Mouse (Mus musculus): ENCODE measurements around the gene Olfr1036. TPM values are rescaled to one million over a fixed set of nuclear protein-coding genes. Genes with fewer than 3 reads are reported as not detected.

The Olfr1036 gene
- polyA plus RNA-seq (2017; shearing (Covaris generic)), result not detected

GRCm38 (mm10) chr2:86073692-86074091 lies at the start of gene Olfr1036:
Olfr1036 (plus strand) TSS chr2:86073992.

GRCm38 (mm10) chr2:86045561-86045960 lies 28.2 kb upstream of the Olfr1036 start, which contains the start of gene Olfr1034:
Olfr1034 (plus strand) TSS chr2:86045861.

GRCm38 (mm10) chr2:86087285-86087684 lies 13.5 kb downstream of the Olfr1036 start, which contains the start of gene Olfr1037:
Olfr1037 (minus strand) TSS chr2:86087385.

Other genes with a start within 250 kb of the Olfr1036 start
- not detected for gene Olfr1019, start 228.5 kb upstream of the Olfr1036 start, polyA plus RNA-seq (2017; shearing (Covaris generic))
- not detected for gene Olfr1020, start 227.0 kb upstream of the Olfr1036 start, polyA plus RNA-seq (2017; shearing (Covaris generic))
- not detected for gene Olfr1022, start 205.4 kb upstream of the Olfr1036 start, polyA plus RNA-seq (2017; shearing (Covaris generic))
- gene Olfr1023, start 188.4 kb upstream of the Olfr1036 start, polyA plus RNA-seq (2017; shearing (Covaris generic)), result not detected
- not detected for gene Olfr1024, start 168.9 kb upstream of the Olfr1036 start, polyA plus RNA-seq (2017; shearing (Covaris generic))
- gene Olfr1025-ps1, start 158.8 kb upstream of the Olfr1036 start, polyA plus RNA-seq (2017; shearing (Covaris generic)), result not detected
- gene Olfr1026, start 152.4 kb upstream of the Olfr1036 start, polyA plus RNA-seq (2017; shearing (Covaris generic)), result not detected
- not detected for gene Olfr1028, start 123.6 kb upstream of the Olfr1036 start, polyA plus RNA-seq (2017; shearing (Covaris generic))
- gene Olfr1029, start 100.1 kb upstream of the Olfr1036 start, polyA plus RNA-seq (2017; shearing (Covaris generic)), result not detected
- not detected for gene Olfr1030, start 94.7 kb upstream of the Olfr1036 start, polyA plus RNA-seq (2017; shearing (Covaris generic))
- gene Olfr1031, start 83.7 kb upstream of the Olfr1036 start, polyA plus RNA-seq (2017; shearing (Covaris generic)), result not detected
- not detected for gene Olfr1032, start 68.5 kb upstream of the Olfr1036 start, polyA plus RNA-seq (2017; shearing (Covaris generic))
- 1.3 TPM for gene Olfr1033, start 53.4 kb upstream of the Olfr1036 start, polyA plus RNA-seq (2017; shearing (Covaris generic))
- gene Olfr1034, start 28.1 kb upstream of the Olfr1036 start, polyA plus RNA-seq (2017; shearing (Covaris generic)), result not detected
- not detected for gene Olfr1037, start 13.4 kb downstream of the Olfr1036 start, polyA plus RNA-seq (2017; shearing (Covaris generic))
- not detected for gene Olfr1039, start 61.9 kb downstream of the Olfr1036 start, polyA plus RNA-seq (2017; shearing (Covaris generic))
- gene Olfr1040, start 72.7 kb downstream of the Olfr1036 start, polyA plus RNA-seq (2017; shearing (Covaris generic)), result not detected
- not detected for gene Olfr1042, start 87.8 kb downstream of the Olfr1036 start, polyA plus RNA-seq (2017; shearing (Covaris generic))
- not detected for gene Olfr1043, start 93.5 kb downstream of the Olfr1036 start, polyA plus RNA-seq (2017; shearing (Covaris generic))
- not detected for gene Olfr1044, start 103.8 kb downstream of the Olfr1036 start, polyA plus RNA-seq (2017; shearing (Covaris generic))
- gene Olfr52, start 111.7 kb downstream of the Olfr1036 start, polyA plus RNA-seq (2017; shearing (Covaris generic)), result not detected
- not detected for gene Olfr1045, start 129.0 kb downstream of the Olfr1036 start, polyA plus RNA-seq (2017; shearing (Covaris generic))
- gene Olfr1046, start 145.3 kb downstream of the Olfr1036 start, polyA plus RNA-seq (2017; shearing (Covaris generic)), result not detected
- not detected for gene Olfr1047, start 157.4 kb downstream of the Olfr1036 start, polyA plus RNA-seq (2017; shearing (Covaris generic))
- not detected for gene Olfr1048, start 166.3 kb downstream of the Olfr1036 start, polyA plus RNA-seq (2017; shearing (Covaris generic))
- gene Olfr1049, start 184.3 kb downstream of the Olfr1036 start, polyA plus RNA-seq (2017; shearing (Covaris generic)), result not detected
- not detected for gene Olfr1051, start 205.1 kb downstream of the Olfr1036 start, polyA plus RNA-seq (2017; shearing (Covaris generic))
- not detected for gene Olfr1052, start 218.5 kb downstream of the Olfr1036 start, polyA plus RNA-seq (2017; shearing (Covaris generic))
- gene Olfr1053, start 241.3 kb downstream of the Olfr1036 start, polyA plus RNA-seq (2017; shearing (Covaris generic)), result not detected